Mouse (Mus musculus): Measurements from ENCODE around the gene Metap1. TPM values are rescaled to one million over a fixed set of nuclear protein-coding genes. Genes with fewer than 3 reads are reported as not detected.

Metap1 gene
- polyA plus RNA-seq (2012; rRNA removed): 53.3 and 54.5 TPM in 2 replicates

- peak; percentile 50; the same call in 1 of the 2 replicates for TF ChIP-seq POLR2A (IDR thresholded peaks at IDR 0.05; ENCODE audit: borderline replicate concordance, extremely low read depth, insufficient read depth, insufficient read length, poor library complexity, severe bottlenecking)
- TF ChIP-seq CTCF (IDR thresholded peaks at IDR 0.05; ENCODE audit: borderline replicate concordance, extremely low read depth, insufficient read depth, insufficient read length): no peak; the same call in 1 of the 2 replicates
Measured at GRCm38 (mm10) chr3:138489327-138490033, at the start of gene Metap1. Gene Metap1 (minus strand): TSS chr3:138489515.

GRCm38 (mm10) chr3:138536031-138536430 is 46.7 kb upstream of the Metap1 start:
- no peak for DNase-seq (ENCODE audit: low read depth)
- TF ChIP-seq CTCF (IDR thresholded peaks at IDR 0.05; ENCODE audit: borderline replicate concordance, extremely low read depth, insufficient read depth, insufficient read length) (no peak), POLR2A (IDR thresholded peaks at IDR 0.05; ENCODE audit: borderline replicate concordance, extremely low read depth, insufficient read depth, insufficient read length, poor library complexity, severe bottlenecking) (no peak)

More at GRCm38 (mm10) chr3:138489327-138490033, at the start of gene Metap1:
- peak; percentile 98 for DNase-seq (ENCODE audit: low read depth)

GRCm38 (mm10) chr3:138532764-138533163 is 43.4 kb upstream of the Metap1 start:
- TF ChIP-seq CTCF (IDR thresholded peaks at IDR 0.05; ENCODE audit: borderline replicate concordance, extremely low read depth, insufficient read depth, insufficient read length) (no peak), POLR2A (IDR thresholded peaks at IDR 0.05; ENCODE audit: borderline replicate concordance, extremely low read depth, insufficient read depth, insufficient read length, poor library complexity, severe bottlenecking) (no peak)
- no peak for DNase-seq (ENCODE audit: low read depth)

GRCm38 (mm10) chr3:138531479-138532181 is 42.3 kb upstream of the Metap1 start:
- TF ChIP-seq CTCF (IDR thresholded peaks at IDR 0.05; ENCODE audit: borderline replicate concordance, extremely low read depth, insufficient read depth, insufficient read length) (no peak), POLR2A (IDR thresholded peaks at IDR 0.05; ENCODE audit: borderline replicate concordance, extremely low read depth, insufficient read depth, insufficient read length, poor library complexity, severe bottlenecking) (no peak)
- no peak for DNase-seq (ENCODE audit: low read depth)

- no peak for TF ChIP-seq POLR2A (IDR thresholded peaks at IDR 0.05; ENCODE audit: borderline replicate concordance, extremely low read depth, insufficient read depth, insufficient read length, poor library complexity, severe bottlenecking)
- no peak for TF ChIP-seq CTCF (IDR thresholded peaks at IDR 0.05; ENCODE audit: borderline replicate concordance, extremely low read depth, insufficient read depth, insufficient read length)
- DNase-seq (ENCODE audit: low read depth): no peak
Measured at GRCm38 (mm10) chr3:138530578-138531478, 41.5 kb upstream of the Metap1 start.

- no peak for TF ChIP-seq CTCF (IDR thresholded peaks at IDR 0.05; ENCODE audit: borderline replicate concordance, extremely low read depth, insufficient read depth, insufficient read length)
- TF ChIP-seq POLR2A (IDR thresholded peaks at IDR 0.05; ENCODE audit: borderline replicate concordance, extremely low read depth, insufficient read depth, insufficient read length, poor library complexity, severe bottlenecking): no peak
- DNase-seq (ENCODE audit: low read depth): no peak
Measured at GRCm38 (mm10) chr3:138528265-138528664, 39.0 kb upstream of the Metap1 start.

- peak; percentile 78 for DNase-seq (ENCODE audit: low read depth)
- TF ChIP-seq POLR2A (IDR thresholded peaks at IDR 0.05; ENCODE audit: borderline replicate concordance, extremely low read depth, insufficient read depth, insufficient read length, poor library complexity, severe bottlenecking) (no peak), CTCF (IDR thresholded peaks at IDR 0.05; ENCODE audit: borderline replicate concordance, extremely low read depth, insufficient read depth, insufficient read length) (no peak)
Measured at GRCm38 (mm10) chr3:138527667-138528231, 38.4 kb upstream of the Metap1 start.

GRCm38 (mm10) chr3:138526916-138527666 is 37.8 kb upstream of the Metap1 start:
- peak; percentile 43; the same call in 1 of the 2 replicates for TF ChIP-seq CTCF (IDR thresholded peaks at IDR 0.05; ENCODE audit: borderline replicate concordance, extremely low read depth, insufficient read depth, insufficient read length)
- TF ChIP-seq POLR2A (IDR thresholded peaks at IDR 0.05; ENCODE audit: borderline replicate concordance, extremely low read depth, insufficient read depth, insufficient read length, poor library complexity, severe bottlenecking): peak; percentile 62; the same call in 1 of the 2 replicates

GRCm38 (mm10) chr3:138526073-138526915 is 37.0 kb upstream of the Metap1 start, which contains the start of gene Eif4e:
Gene Eif4e (plus strand): TSS chr3:138526179.
- peak; percentile 19 for DNase-seq (ENCODE audit: low read depth)
- no peak for TF ChIP-seq POLR2A (IDR thresholded peaks at IDR 0.05; ENCODE audit: borderline replicate concordance, extremely low read depth, insufficient read depth, insufficient read length, poor library complexity, severe bottlenecking)
- no peak for TF ChIP-seq CTCF (IDR thresholded peaks at IDR 0.05; ENCODE audit: borderline replicate concordance, extremely low read depth, insufficient read depth, insufficient read length)

More at GRCm38 (mm10) chr3:138526916-138527666, 37.8 kb upstream of the Metap1 start:
- DNase-seq (ENCODE audit: low read depth): peak; percentile 100

All from brain, embryonic 14.5 days (tissue).